Mouse (Mus musculus): Measurements from ENCODE around the gene Dot1l.

Dot1l gene

GRCm38 (mm10) chr10:80792175-80793032 is 37.4 kb downstream of the Dot1l start:
- in situ Hi-C loops (cut with MboI, MseI), result no loop called here

DNA sequence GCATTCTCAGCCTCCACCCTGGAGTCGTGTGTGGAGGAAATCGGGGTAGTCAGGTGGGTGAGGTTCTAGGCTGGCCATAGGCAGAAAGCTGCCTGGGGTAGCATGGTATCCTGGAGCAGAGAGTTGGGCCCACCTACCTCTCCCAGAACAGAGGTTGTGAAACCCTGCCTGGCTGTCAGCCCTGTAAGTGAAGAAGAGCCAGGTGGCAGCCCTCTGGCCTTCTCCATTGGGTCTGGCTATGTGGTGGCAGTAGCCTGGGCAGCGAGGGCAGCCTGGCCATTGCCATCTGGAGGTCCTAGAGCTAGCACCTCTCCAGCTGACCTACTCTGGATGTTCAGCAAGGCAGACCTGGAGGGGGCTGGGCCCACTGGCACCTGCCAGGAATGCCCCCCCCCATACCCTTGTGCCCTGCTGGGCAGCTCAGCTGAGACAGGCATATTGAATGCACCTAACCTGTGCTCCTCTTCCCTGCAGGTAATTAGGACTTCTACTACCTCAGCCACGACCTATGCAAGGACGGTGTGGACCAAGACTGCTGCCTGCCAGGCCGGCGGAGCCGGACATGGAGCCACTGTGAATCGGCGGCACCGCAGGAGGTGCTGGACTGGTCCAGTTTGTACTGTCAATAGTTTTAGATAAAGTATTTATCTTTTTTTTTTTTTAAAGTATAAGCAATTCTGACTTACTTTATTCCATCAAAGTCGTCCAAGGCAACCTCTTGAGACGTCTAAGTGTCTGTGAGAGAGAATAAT is 38.2 kb downstream of the Dot1l start:
- in situ Hi-C loops (cut with MboI, MseI), result no loop called here

DNA sequence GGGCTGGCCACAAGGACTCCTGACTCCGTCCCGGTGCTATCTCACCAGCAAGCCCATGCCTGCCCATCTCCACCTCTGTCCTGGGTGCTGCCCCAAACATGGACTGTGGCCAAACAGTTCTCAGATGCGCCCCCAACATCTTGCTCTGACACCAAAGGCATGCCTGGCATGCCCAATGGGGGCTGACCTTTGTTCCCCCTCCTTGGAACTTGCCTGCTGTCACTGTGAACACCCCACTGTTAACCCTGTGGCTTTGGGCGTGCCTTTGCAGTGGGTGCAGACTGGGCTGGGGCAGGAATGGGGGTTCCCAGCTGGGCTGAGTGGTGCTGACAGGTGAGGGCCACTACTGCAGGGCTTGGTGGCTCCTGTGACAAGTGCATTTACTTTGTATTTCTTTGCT is 38.8 kb downstream of the Dot1l start:
- in situ Hi-C loops (cut with MboI, MseI), result no loop called here

DNA sequence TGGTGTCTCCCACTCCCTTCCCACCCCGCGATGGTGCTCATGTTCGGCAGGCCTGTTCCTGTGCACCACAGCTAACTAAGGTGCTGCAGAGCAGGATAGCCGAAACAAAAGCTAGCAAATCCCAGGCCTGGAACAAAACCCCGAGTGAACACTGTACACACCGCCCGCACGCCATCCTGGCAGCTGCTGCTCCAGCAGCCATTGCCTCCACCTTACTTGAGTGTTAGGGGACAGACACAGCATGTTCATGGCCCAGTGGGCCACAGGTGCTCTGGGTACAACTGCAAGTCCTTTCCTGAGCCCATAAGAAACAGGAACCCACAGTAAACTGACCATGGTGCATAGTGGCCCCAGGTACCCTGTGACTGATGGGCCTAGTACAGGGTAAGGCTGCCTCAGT is 39.7 kb downstream of the Dot1l start:
- in situ Hi-C loops (cut with MboI, MseI), result loop anchor here (5.0 kb wide), 1 partner anchor 47 kb away; no protein-coding TSS in a partner anchor

GRCm38 (mm10) chr10:80796307-80796848 is 41.4 kb downstream of the Dot1l start:
- in situ Hi-C loops (cut with MboI, MseI), result loop anchor here (5.0 kb wide), 1 partner anchor 49 kb away; no protein-coding TSS in a partner anchor

DNA sequence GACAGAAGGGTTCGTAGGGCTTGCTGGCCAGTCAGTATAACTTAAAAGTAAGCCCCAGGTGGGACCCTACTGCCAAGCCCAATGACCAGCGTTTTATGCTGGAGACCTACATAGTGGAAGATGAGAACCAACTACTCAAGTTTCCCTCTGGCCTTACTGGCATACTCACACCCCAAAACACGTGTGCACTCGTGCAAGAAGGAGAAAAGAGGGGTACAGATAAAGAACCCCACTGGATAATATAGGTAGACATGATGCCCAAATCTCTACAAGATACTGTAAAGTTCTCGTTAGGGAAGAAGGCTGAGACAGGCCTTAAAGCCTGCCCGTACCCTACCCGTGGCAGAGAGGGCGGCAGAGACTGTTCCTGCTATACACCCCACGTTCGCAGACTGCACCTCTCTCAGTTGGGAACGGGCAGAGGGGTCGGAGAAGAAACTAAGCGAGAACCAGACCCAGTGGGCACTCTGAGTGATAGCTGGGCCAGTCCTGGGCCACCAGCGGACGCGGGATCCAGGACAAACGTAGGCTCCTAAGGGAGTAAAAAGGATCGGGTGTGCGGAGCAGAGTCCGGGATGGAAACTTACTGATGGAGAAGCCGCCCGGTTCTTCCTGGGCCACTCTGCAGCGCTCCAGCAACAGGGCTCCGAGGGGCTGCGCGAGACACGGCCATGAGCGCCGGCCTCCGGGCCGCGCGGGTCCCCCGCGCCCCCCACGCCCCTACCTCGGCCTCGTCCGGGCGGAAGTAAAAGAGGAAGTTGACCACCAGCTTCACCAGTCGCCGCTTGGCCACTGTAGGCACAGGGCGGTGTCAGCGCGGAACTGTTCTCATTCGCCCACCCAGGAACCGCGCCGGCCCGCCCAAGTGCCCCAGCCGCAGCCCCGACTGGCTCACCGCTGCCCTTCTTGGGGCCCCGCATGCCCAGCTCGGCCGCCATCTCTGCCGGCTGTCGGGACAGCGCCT is 42.5 kb downstream of the Dot1l start:
- in situ Hi-C loops (cut with MboI, MseI), result loop anchor here (5.0 kb wide), 1 partner anchor 50 kb away; no protein-coding TSS in a partner anchor

- in situ Hi-C loops (cut with MboI, MseI), result loop anchor here (5.0 kb wide), 1 partner anchor 51 kb away; no protein-coding TSS in a partner anchor
Measured at GRCm38 (mm10) chr10:80798150-80799006, 43.4 kb downstream of the Dot1l start, which contains the start of the genes Sf3a2 and Plekhj1. Gene Sf3a2, plus strand, starts transcription at chr10:80798198. Gene Plekhj1, minus strand, starts transcription at chr10:80798626.

- in situ Hi-C loops (cut with MboI, MseI), result loop anchor here (5.0 kb wide), 1 partner anchor 52 kb away; no protein-coding TSS in a partner anchor
Measured at GRCm38 (mm10) chr10:80799070-80799566, 44.1 kb downstream of the Dot1l start.

- in situ Hi-C loops (cut with MboI, MseI), result no loop called here
Measured at GRCm38 (mm10) chr10:80802204-80802912, 47.4 kb downstream of the Dot1l start.

GRCm38 (mm10) chr10:80802996-80803395 is 48.0 kb downstream of the Dot1l start:
- in situ Hi-C loops (cut with MboI, MseI), result no loop called here

DNA sequence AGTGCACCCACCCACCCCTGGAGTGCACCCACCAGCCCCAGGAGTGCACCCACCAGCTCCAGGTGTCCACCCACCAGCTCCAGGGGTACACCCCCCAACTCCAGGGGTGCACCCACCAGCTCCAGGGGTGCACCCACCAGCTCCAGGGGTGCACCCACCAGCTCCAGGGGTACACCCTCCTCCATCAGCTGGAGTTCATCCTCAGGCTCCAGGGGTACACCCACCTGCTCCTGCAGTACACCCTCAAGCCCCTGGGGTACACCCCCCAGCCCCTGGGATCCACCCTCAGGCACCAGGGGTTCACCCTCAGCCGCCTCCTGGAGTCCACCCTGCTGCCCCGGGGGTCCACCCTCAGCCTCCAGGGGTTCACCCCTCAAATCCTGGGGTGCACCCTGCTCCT is 49.3 kb downstream of the Dot1l start:
- in situ Hi-C loops (cut with MboI, MseI), result no loop called here

- in situ Hi-C loops (cut with MboI, MseI), result no loop called here
Measured at GRCm38 (mm10) chr10:80804916-80805315, 49.9 kb downstream of the Dot1l start, which contains the start of gene Amh. Gene Amh, plus strand, starts transcription at chr10:80805243.

- in situ Hi-C loops (cut with MboI, MseI), result no loop called here
Measured at GRCm38 (mm10) chr10:80805322-80805721, 50.3 kb downstream of the Dot1l start.

DNA sequence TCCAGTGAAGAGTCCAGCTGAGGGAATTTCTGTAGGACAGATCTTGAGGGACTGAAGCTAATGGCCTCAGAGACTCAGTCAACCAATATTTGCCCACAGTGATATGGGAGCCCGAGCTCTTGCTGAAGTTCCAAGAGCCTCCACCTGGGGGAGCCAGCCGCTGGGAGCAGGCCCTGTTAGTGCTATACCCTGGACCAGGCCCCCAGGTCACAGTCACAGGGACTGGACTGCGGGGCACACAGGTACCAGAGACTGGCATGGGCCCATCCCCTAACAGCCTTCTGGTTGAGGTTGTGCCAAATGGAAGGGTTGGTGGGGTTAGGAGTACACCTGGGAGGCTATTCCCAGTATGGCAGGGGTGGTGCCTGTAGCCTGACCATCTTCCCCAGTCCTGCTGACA is 50.9 kb downstream of the Dot1l start:
- in situ Hi-C loops (cut with MboI, MseI), result no loop called here

- in situ Hi-C loops (cut with MboI, MseI), result no loop called here
Measured at GRCm38 (mm10) chr10:80806341-80807056, 51.5 kb downstream of the Dot1l start.

DNA sequence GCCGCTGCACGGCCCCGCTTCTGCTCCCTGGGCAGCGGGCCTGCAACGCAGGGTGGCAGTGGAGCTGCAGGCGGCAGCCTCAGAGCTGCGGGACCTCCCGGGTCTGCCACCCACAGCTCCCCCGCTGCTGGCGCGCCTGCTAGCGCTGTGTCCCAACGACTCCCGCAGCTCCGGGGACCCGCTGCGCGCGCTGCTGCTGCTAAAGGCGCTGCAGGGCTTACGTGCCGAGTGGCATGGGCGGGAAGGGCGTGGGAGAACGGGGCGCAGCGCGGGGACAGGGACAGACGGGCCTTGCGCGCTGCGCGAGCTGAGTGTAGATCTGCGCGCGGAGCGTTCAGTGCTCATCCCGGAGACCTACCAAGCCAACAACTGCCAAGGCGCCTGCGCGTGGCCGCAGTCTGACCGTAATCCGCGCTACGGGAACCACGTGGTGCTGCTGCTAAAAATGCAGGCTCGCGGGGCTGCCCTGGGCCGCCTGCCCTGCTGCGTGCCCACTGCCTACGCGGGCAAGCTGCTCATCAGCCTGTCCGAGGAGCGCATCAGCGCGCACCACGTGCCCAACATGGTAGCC is 52.1 kb downstream of the Dot1l start:
- in situ Hi-C loops (cut with MboI, MseI), result no loop called here

DNA sequence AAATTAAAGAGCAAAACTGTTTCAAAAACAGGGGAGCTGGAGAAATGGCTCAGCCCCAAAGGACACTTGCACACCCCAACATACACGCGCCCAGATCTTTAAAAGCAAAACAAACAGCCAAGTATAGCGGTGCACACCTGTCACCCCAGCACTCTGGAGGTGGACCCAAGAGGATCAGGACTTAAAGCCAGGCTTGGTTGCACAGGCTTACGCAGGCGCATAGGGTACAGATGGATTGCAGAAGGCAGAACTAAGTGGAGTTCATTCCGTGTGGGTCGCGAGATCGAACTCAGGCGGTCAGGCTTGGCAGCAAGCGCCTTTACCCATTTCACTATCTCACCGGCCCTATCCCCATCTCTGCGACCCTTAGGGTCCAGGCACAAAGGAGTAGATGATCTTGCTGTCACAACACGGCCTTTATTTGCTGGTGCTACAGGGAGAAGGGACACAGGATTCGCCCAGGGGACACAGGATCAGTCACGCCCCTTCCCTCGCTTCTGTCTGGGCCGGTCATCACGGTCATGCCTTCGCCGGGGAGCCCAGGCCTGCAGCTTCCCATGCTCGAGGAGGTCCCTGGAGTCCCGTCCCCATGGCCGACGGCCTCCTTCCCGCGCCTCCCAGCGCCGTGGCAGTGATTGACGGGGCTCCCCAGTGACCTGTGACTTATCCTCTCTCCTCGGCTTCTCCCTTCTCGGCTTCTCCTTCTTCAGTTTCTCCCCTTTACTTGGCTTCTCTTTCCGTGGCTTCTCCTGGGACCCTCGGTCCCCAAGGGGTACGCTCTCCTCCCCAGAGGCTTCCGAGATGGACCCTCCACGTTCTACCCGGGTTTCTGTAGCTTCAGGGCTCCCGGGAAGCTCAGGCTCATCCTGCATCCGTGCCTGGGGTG is 53.3 kb downstream of the Dot1l start:
- in situ Hi-C loops (cut with MboI, MseI), result no loop called here

Data from T-helper 2 cell (primary cell).